Mouse (Mus musculus) layer of hippocampus, adult 18-20 months (tissue): ENCODE measurements around the gene Mydgf. TPM values are rescaled to one million over a fixed set of nuclear protein-coding genes. Genes with fewer than 3 reads are reported as not detected.

Source experiments
- DNase-seq, 2 experiments: peaks; one replicate each; pipeline ENCODE4 v3.0.0; 2022; ENCODE audit warnings: low spot score in 2 of 2
- long read RNA-seq: library from polyadenylated mRNA; stranded (forward); transcript quantifications from one replicate; pipeline ENCODE4 v2.0.0, GENCODE M21; 2021
- total RNA-seq, 2 experiments: library from RNA; stranded (reverse); gene quantifications; 2 replicates each; pipeline ENCODE4 v1.2.3; 2021

The Mydgf gene
- 10 to 100 TPM; 41.7 to 44.3 TPM for total RNA-seq
- long read RNA-seq, transcript Mydgf-201 (6 exons, 1,710 nt), result major isoform, 52 of 53 reads
- long read RNA-seq, partial matches to known transcripts, result 1 of 53 reads
- long read RNA-seq, other reads (novel, unspliced or antisense), result 0 of 53 reads

GRCm38 (mm10) chr17:56183658-56184103 lies at the start of gene Mydgf:
Gene Mydgf, minus strand, starts transcription at chr17:56183920.
- DNase-seq, result peak; percentile 94 to 97

- no peak for DNase-seq
These were observed 49.7 kb upstream of the Mydgf start for GRCm38 (mm10) chr17:56233389-56233788.

GRCm38 (mm10) chr17:56229943-56230342 lies 46.2 kb upstream of the Mydgf start:
- peak; percentile 79 to 91 for DNase-seq

- no peak for DNase-seq
These were observed 42.8 kb upstream of the Mydgf start for GRCm38 (mm10) chr17:56226566-56226965.

GRCm38 (mm10) chr17:56224916-56225315 lies 41.2 kb upstream of the Mydgf start:
- DNase-seq, result no peak

- DNase-seq, result no peak
These were observed 36.1 kb upstream of the Mydgf start for GRCm38 (mm10) chr17:56219805-56220204.

GRCm38 (mm10) chr17:56219251-56219650 lies 35.5 kb upstream of the Mydgf start:
- no peak for DNase-seq

GRCm38 (mm10) chr17:56218377-56219191 lies 34.9 kb upstream of the Mydgf start, which contains the start of gene Dpp9:
Gene Dpp9, minus strand, starts transcription at chr17:56218905.
- DNase-seq, result peak; percentile 91 to 95

- DNase-seq, result no peak
These were observed 34.0 kb upstream of the Mydgf start for GRCm38 (mm10) chr17:56217670-56218069.

GRCm38 (mm10) chr17:56214229-56214628 lies 30.5 kb upstream of the Mydgf start:
- no peak for DNase-seq

GRCm38 (mm10) chr17:56212676-56213075 lies 29.0 kb upstream of the Mydgf start:
- no peak for DNase-seq

GRCm38 (mm10) chr17:56211090-56211489 lies 27.4 kb upstream of the Mydgf start:
- DNase-seq, result no peak

GRCm38 (mm10) chr17:56208821-56209220 lies 25.1 kb upstream of the Mydgf start:
- no peak for DNase-seq

GRCm38 (mm10) chr17:56207963-56208530 lies 24.3 kb upstream of the Mydgf start:
- DNase-seq, result no peak

- no peak for DNase-seq
These were observed 23.4 kb upstream of the Mydgf start for GRCm38 (mm10) chr17:56206986-56207674.

GRCm38 (mm10) chr17:56206276-56206884 lies 22.7 kb upstream of the Mydgf start:
- no peak for DNase-seq

- DNase-seq, result no peak
These were observed 20.0 kb upstream of the Mydgf start for GRCm38 (mm10) chr17:56203729-56204128.

- no peak for DNase-seq
These were observed 18.8 kb upstream of the Mydgf start for GRCm38 (mm10) chr17:56202476-56202875.

GRCm38 (mm10) chr17:56201642-56202041 lies 17.9 kb upstream of the Mydgf start:
- no peak for DNase-seq

- DNase-seq, result no peak
These were observed 16.9 kb upstream of the Mydgf start for GRCm38 (mm10) chr17:56200586-56200985.

- no peak for DNase-seq
These were observed 13.1 kb upstream of the Mydgf start for GRCm38 (mm10) chr17:56196860-56197259.
